Mouse (Mus musculus): Measurements from ENCODE around the gene Gm20715.

- no peak for TF ChIP-seq CTCF (conservative IDR thresholded peaks at IDR 0.05; ENCODE audit: low read length)
- no peak for TF ChIP-seq POU5F1 (IDR thresholded peaks at IDR 0.05; ENCODE audit: borderline replicate concordance, low read length)
- TF ChIP-seq NANOG (IDR thresholded peaks at IDR 0.05; ENCODE audit: borderline replicate concordance, low read length), result no peak
Observed at GRCm38 (mm10) chr7:6383044-6383455, 27.0 kb upstream of the Gm20715 start, which contains the start of gene Zfp28.

Data from E14TG2a.4 (cell line).